Mouse (Mus musculus) cerebellum, adult 2 months (tissue): Measurements from ENCODE around the gene Dll3.

Experiments used
- CTCF ChIP-seq: fragments of 200-500 bp; IDR thresholded peaks from 2 replicates; pipeline ENCODE4 v1.5.1; 2011; ENCODE audit warnings: low read depth, mild to moderate bottlenecking, control low read depth, low read length, moderate library complexity, borderline replicate concordance; ENCODE audit not compliant: insufficient read depth
- POLR2A ChIP-seq: fragments of 200-500 bp; IDR thresholded peaks from 2 replicates; pipeline ENCODE4 v1.6.1; 2011; ENCODE audit warnings: low read length, control low read depth, borderline replicate concordance; ENCODE audit not compliant: insufficient read depth

- TF ChIP-seq POLR2A = no peak
- no peak for TF ChIP-seq CTCF
These were observed 24.8 kb downstream of the Dll3 start for GRCm38 (mm10) chr7:28277237-28277614.
